Mouse (Mus musculus) kidney, embryonic 15.5 days (tissue): ENCODE data around the gene Cstf1. TPM values are rescaled to one million over a fixed set of nuclear protein-coding genes. Genes with fewer than 3 reads are reported as not detected.

Source experiments
- ATAC-seq: fragments of 200-750 bp; cut with Nextera tagmentation; replicated peaks from 2 replicates; pipeline ENCODE4 v1.8.0; 2017; ENCODE audit warnings: moderate TSS enrichment; ENCODE audit not compliant: low FRiP score
- H3K27ac ChIP-seq: fragments of 300-500 bp; sonication (generic); 2 replicates; pipeline ENCODE4 v1.5.1; 2015; ENCODE audit warnings: mild to moderate bottlenecking, inconsistent platforms
- H3K27me3 ChIP-seq: fragments of 300-500 bp; sonication (generic); 2 replicates; pipeline ENCODE4 v1.6.1; 2015; ENCODE audit warnings: inconsistent platforms
- H3K36me3 ChIP-seq: fragments of 300-500 bp; sonication (generic); 2 replicates; pipeline ENCODE4 v1.6.1; 2015; ENCODE audit warnings: inconsistent platforms
- H3K4me1 ChIP-seq: fragments of 300-500 bp; sonication (generic); 2 replicates; pipeline ENCODE4 v1.6.1; 2015; ENCODE audit warnings: inconsistent platforms
- H3K4me2 ChIP-seq: fragments of 300-500 bp; sonication (generic); 2 replicates; pipeline ENCODE4 v1.6.1; 2015; ENCODE audit warnings: moderate library complexity, mild to moderate bottlenecking, inconsistent platforms
- H3K4me3 ChIP-seq: fragments of 300-500 bp; sonication (generic); replicated peaks from 2 replicates; pipeline ENCODE4 v1.5.1; 2015; ENCODE audit warnings: mild to moderate bottlenecking, inconsistent platforms
- H3K9ac ChIP-seq: fragments of 300-500 bp; sonication (generic); 2 replicates; pipeline ENCODE4 v1.6.1; 2015; ENCODE audit warnings: mild to moderate bottlenecking, inconsistent platforms
- H3K9me3 ChIP-seq: fragments of 300-500 bp; sonication (generic); replicated peaks from 2 replicates; pipeline ENCODE4 v1.6.1; 2016; ENCODE audit warnings: inconsistent platforms
- WGBS: fragments of 180-500 bp; shearing (Covaris S2); methylation state at CpG from one replicate; pipeline ENCODE4 v1.1.7; 2015; ENCODE audit warnings: mixed read lengths; 5-methylcytosine and 5-hydroxymethylcytosine counted together
- polyA plus RNA-seq: library from polyadenylated mRNA; unstranded; fragments of >200 nt; fragmentation: Nextera tagmentation; extraction: Ambion mirVana; gene quantifications from 2 replicates; pipeline ENCODE4 v1.2.1, GENCODE M21; 2015

The Cstf1 gene
- polyA plus RNA-seq, 1 experiment from 2014 or later = 42.7 TPM

- 93% methylated on average over 17 of the region's 17 CpGs for WGBS
- H3K9ac ChIP-seq = no peak overlapping the region
- H3K4me3 ChIP-seq = no peak overlapping the region
- H3K27ac ChIP-seq = no peak overlapping the region
- peaks cover 79% of the 10 kb centered on the region for H3K36me3 ChIP-seq
- ATAC-seq = no peak
- no peaks in the 10 kb centered on the region for H3K4me1 ChIP-seq
- H3K4me2 ChIP-seq = no peak overlapping the region
- no peaks in the 10 kb centered on the region for H3K9me3 ChIP-seq
- H3K27me3 ChIP-seq = no peaks in the 10 kb centered on the region
Observed at GRCm38 (mm10) chr2:172380513-172380912, 10.0 kb downstream of the Cstf1 start.

- no peak overlapping the region for H3K4me2 ChIP-seq
- H3K4me3 ChIP-seq = no peak overlapping the region
- no peak overlapping the region for H3K27ac ChIP-seq
- H3K9ac ChIP-seq = no peak overlapping the region
- 95% methylated on average over 11 of the region's 11 CpGs for WGBS
- no peaks in the 10 kb centered on the region for H3K4me1 ChIP-seq
- H3K9me3 ChIP-seq = no peaks in the 10 kb centered on the region
- ATAC-seq = no peak
- H3K27me3 ChIP-seq = no peaks in the 10 kb centered on the region
- peaks cover 70% of the 10 kb centered on the region for H3K36me3 ChIP-seq
Observed at GRCm38 (mm10) chr2:172381341-172381740, 10.9 kb downstream of the Cstf1 start.

- H3K27me3 ChIP-seq = no peaks in the 10 kb centered on the region
- no peaks in the 10 kb centered on the region for H3K9me3 ChIP-seq
- H3K4me1 ChIP-seq = no peaks in the 10 kb centered on the region
- 91% methylated on average over 12 of the region's 12 CpGs for WGBS
- H3K36me3 ChIP-seq = peaks cover 65% of the 10 kb centered on the region
- ATAC-seq = no peak
- no peak overlapping the region for H3K4me3 ChIP-seq
- H3K9ac ChIP-seq = no peak overlapping the region
- H3K4me2 ChIP-seq = no peak overlapping the region
- no peak overlapping the region for H3K27ac ChIP-seq
Observed at GRCm38 (mm10) chr2:172381898-172382297, 11.4 kb downstream of the Cstf1 start.

GRCm38 (mm10) chr2:172384715-172385114 lies 14.2 kb downstream of the Cstf1 start:
- Histone ChIP-seq H3K4me3 (no peak overlapping the region), H3K36me3 (peaks cover 37% of the 10 kb centered on the region), H3K4me2 (no peak overlapping the region), H3K27ac (no peak overlapping the region), H3K9me3 (no peaks in the 10 kb centered on the region), H3K27me3 (no peaks in the 10 kb centered on the region), H3K9ac (no peak overlapping the region), H3K4me1 (no peaks in the 10 kb centered on the region)
- no peak for ATAC-seq
- 95% methylated on average over 3 of the region's 3 CpGs for WGBS

- H3K4me3 ChIP-seq = no peak overlapping the region
- no peak for ATAC-seq
- no peak overlapping the region for H3K27ac ChIP-seq
- H3K9me3 ChIP-seq = no peaks in the 10 kb centered on the region
- no peak overlapping the region for H3K9ac ChIP-seq
- H3K4me2 ChIP-seq = no peak overlapping the region
- no peaks in the 10 kb centered on the region for H3K27me3 ChIP-seq
- no peaks in the 10 kb centered on the region for H3K36me3 ChIP-seq
- WGBS = 21% methylated on average over 6 of the region's 6 CpGs
- H3K4me1 ChIP-seq = 0 out of 2 replicates have a peak, but pooled peaks cover 4% of the 10 kb centered on the region
Observed at GRCm38 (mm10) chr2:172390341-172390740, 19.9 kb downstream of the Cstf1 start.

- no peak for ATAC-seq
- Histone ChIP-seq H3K9ac (no peak overlapping the region), H3K4me3 (no peak overlapping the region), H3K4me2 (no peak overlapping the region), H3K27me3 (no peaks in the 10 kb centered on the region), H3K9me3 (no peaks in the 10 kb centered on the region), H3K36me3 (no peaks in the 10 kb centered on the region), H3K4me1 (0 out of 2 replicates have a peak, but pooled peaks cover 4% of the 10 kb centered on the region), H3K27ac (no peak overlapping the region)
- 62% methylated on average over 10 of the region's 10 CpGs for WGBS
Observed at GRCm38 (mm10) chr2:172392041-172392521, 21.6 kb downstream of the Cstf1 start.

- H3K4me2 ChIP-seq = peak within 1 kb of the TSS; percentile 2; the same call in 1 of the 2 replicates
- no peaks in the 10 kb centered on the region for H3K9me3 ChIP-seq
- no peak for ATAC-seq
- H3K4me3 ChIP-seq = no peak within 1 kb of the TSS
- WGBS = 35% methylated on average over 13 of the region's 13 CpGs
- 0 out of 2 replicates have a peak, but pooled peaks cover 5% of the 10 kb centered on the region for H3K27me3 ChIP-seq
- 0 out of 2 replicates have a peak, but pooled peaks cover 4% of the 10 kb centered on the region for H3K4me1 ChIP-seq
- H3K36me3 ChIP-seq = no peaks in the 10 kb centered on the region
- H3K27ac ChIP-seq = no peak within 1 kb of the TSS
- H3K9ac ChIP-seq = no peak within 1 kb of the TSS
Observed at GRCm38 (mm10) chr2:172393391-172394051, 23.0 kb downstream of the Cstf1 start, which contains the start of gene Cass4. Gene Cass4, plus strand, starts transcription at chr2:172393794.

- H3K9me3 ChIP-seq = no peaks in the 10 kb centered on the region
- H3K4me3 ChIP-seq = no peak overlapping the region
- peak overlapping the region; percentile 2; the same call in 1 of the 2 replicates for H3K4me2 ChIP-seq
- no peak overlapping the region for H3K9ac ChIP-seq
- no peak overlapping the region for H3K27ac ChIP-seq
- no peak for ATAC-seq
- no peaks in the 10 kb centered on the region for H3K36me3 ChIP-seq
- H3K4me1 ChIP-seq = 0 out of 2 replicates have a peak, but pooled peaks cover 4% of the 10 kb centered on the region
- 76% methylated on average over 2 of the region's 2 CpGs for WGBS
- H3K27me3 ChIP-seq = 0 out of 2 replicates have a peak, but pooled peaks cover 5% of the 10 kb centered on the region
Observed at GRCm38 (mm10) chr2:172394052-172394392, 23.5 kb downstream of the Cstf1 start.

- Histone ChIP-seq H3K9me3 (no peaks in the 10 kb centered on the region), H3K9ac (no peak overlapping the region), H3K4me3 (no peak overlapping the region), H3K27ac (no peak overlapping the region), H3K36me3 (no peaks in the 10 kb centered on the region), H3K27me3 (0 out of 2 replicates have a peak, but pooled peaks cover 5% of the 10 kb centered on the region), H3K4me1 (0 out of 2 replicates have a peak, but pooled peaks cover 4% of the 10 kb centered on the region), H3K4me2 (no peak overlapping the region)
- ATAC-seq = no peak
- WGBS = 74% methylated on average over 4 of the region's 4 CpGs
Observed at GRCm38 (mm10) chr2:172394671-172395070, 24.2 kb downstream of the Cstf1 start.

- no peak for ATAC-seq
- Histone ChIP-seq H3K4me1 (0 out of 2 replicates have a peak, but pooled peaks cover 4% of the 10 kb centered on the region), H3K4me2 (no peak overlapping the region), H3K27me3 (0 out of 2 replicates have a peak, but pooled peaks cover 5% of the 10 kb centered on the region), H3K27ac (no peak overlapping the region), H3K9me3 (no peaks in the 10 kb centered on the region), H3K36me3 (no peaks in the 10 kb centered on the region), H3K4me3 (no peak overlapping the region), H3K9ac (no peak overlapping the region)
- 40% methylated on average over 9 of the region's 9 CpGs for whole genome bisulfite sequencing
Observed at GRCm38 (mm10) chr2:172395961-172396360, 25.5 kb downstream of the Cstf1 start.

- no peak overlapping the region for H3K4me3 ChIP-seq
- 26% methylated on average over 9 of the region's 9 CpGs for WGBS
- no peaks in the 10 kb centered on the region for H3K9me3 ChIP-seq
- no peaks in the 10 kb centered on the region for H3K4me1 ChIP-seq
- ATAC-seq = 0 out of 2 replicates have a peak, but pooled peaks have one; percentile 49
- no peaks in the 10 kb centered on the region for H3K36me3 ChIP-seq
- 0 out of 2 replicates have a peak, but pooled peaks cover 5% of the 10 kb centered on the region for H3K27me3 ChIP-seq
- H3K27ac ChIP-seq = no peak overlapping the region
- H3K9ac ChIP-seq = no peak overlapping the region
- no peak overlapping the region for H3K4me2 ChIP-seq
Observed at GRCm38 (mm10) chr2:172399901-172400300, 29.4 kb downstream of the Cstf1 start.

GRCm38 (mm10) chr2:172401116-172401825 lies 30.8 kb downstream of the Cstf1 start:
- no peaks in the 10 kb centered on the region for H3K36me3 ChIP-seq
- H3K4me3 ChIP-seq = no peak overlapping the region
- no peak overlapping the region for H3K4me2 ChIP-seq
- 0 out of 2 replicates have a peak overlapping the region, but pooled peaks have one; percentile 22 for H3K27ac ChIP-seq
- 0 out of 2 replicates have a peak, but pooled peaks cover 5% of the 10 kb centered on the region for H3K27me3 ChIP-seq
- 57% methylated on average over 13 of the region's 13 CpGs for WGBS
- H3K9ac ChIP-seq = no peak overlapping the region
- H3K9me3 ChIP-seq = no peaks in the 10 kb centered on the region
- ATAC-seq = no peak
- H3K4me1 ChIP-seq = 0 out of 2 replicates have a peak, but pooled peaks cover 2% of the 10 kb centered on the region
